Mouse (Mus musculus) intestine, embryonic 16.5 days (tissue): ENCODE results near the gene Ctnna3. TPM values are rescaled to one million over a fixed set of nuclear protein-coding genes. Genes with fewer than 3 reads are reported as not detected.

Source experiments
- ATAC-seq: fragments of 200-750 bp; cut with Nextera tagmentation; 2 replicates; pipeline ENCODE4 v1.8.0; 2017; ENCODE audit warnings: moderate TSS enrichment, moderate library complexity
- H3K27ac ChIP-seq: fragments of 300-500 bp; sonication (generic); 2 replicates; pipeline ENCODE4 v1.5.1; 2014; ENCODE audit warnings: mild to moderate bottlenecking, low read length
- H3K27me3 ChIP-seq: fragments of 300-500 bp; sonication (generic); replicated peaks from 2 replicates; pipeline ENCODE4 v1.6.1; 2014; ENCODE audit warnings: low read length, control low read depth, mixed read lengths; ENCODE audit not compliant: control insufficient read depth, insufficient read depth
- H3K36me3 ChIP-seq: fragments of 300-500 bp; sonication (generic); 2 replicates; pipeline ENCODE4 v1.6.1; 2014; ENCODE audit warnings: low read length, control low read depth; ENCODE audit not compliant: control insufficient read depth, insufficient read depth
- H3K4me1 ChIP-seq: fragments of 300-500 bp; sonication (generic); 2 replicates; pipeline ENCODE4 v1.6.1; 2014; ENCODE audit warnings: low read length, control low read depth, mixed read lengths; ENCODE audit not compliant: control insufficient read depth, insufficient read depth
- H3K4me2 ChIP-seq: fragments of 300-500 bp; sonication (generic); 2 replicates; pipeline ENCODE4 v1.6.1; 2014; ENCODE audit warnings: low read depth, low read length, control low read depth
- H3K4me3 ChIP-seq: fragments of 300-500 bp; sonication (generic); 2 replicates; pipeline ENCODE4 v1.5.1; 2014; ENCODE audit warnings: mild to moderate bottlenecking, low read length
- H3K9ac ChIP-seq: fragments of 300-500 bp; sonication (generic); 2 replicates; pipeline ENCODE4 v1.6.1; 2014; ENCODE audit warnings: low read depth, low read length
- H3K9me3 ChIP-seq: fragments of 300-500 bp; sonication (generic); 2 replicates; pipeline ENCODE4 v1.6.1; 2016; ENCODE audit warnings: low read length, control low read depth; ENCODE audit not compliant: control insufficient read depth
- WGBS: fragments of 180-500 bp; shearing (Covaris S2); extraction: QIAGEN DNeasy Blood & Tissue Kit; methylation state at CpG from one replicate; pipeline ENCODE4 v1.1.7; 2014; 5-methylcytosine and 5-hydroxymethylcytosine counted together
- polyA plus RNA-seq: library from polyadenylated mRNA; unstranded; fragments of >200 nt; fragmentation: Nextera tagmentation; extraction: Ambion mirVana; gene quantifications from 2 replicates; pipeline ENCODE4 v1.2.1, GENCODE M21; 2015

Gene Ctnna3
- polyA plus RNA-seq, 1 experiment from 2014 or later = 0.89 TPM

DNA sequence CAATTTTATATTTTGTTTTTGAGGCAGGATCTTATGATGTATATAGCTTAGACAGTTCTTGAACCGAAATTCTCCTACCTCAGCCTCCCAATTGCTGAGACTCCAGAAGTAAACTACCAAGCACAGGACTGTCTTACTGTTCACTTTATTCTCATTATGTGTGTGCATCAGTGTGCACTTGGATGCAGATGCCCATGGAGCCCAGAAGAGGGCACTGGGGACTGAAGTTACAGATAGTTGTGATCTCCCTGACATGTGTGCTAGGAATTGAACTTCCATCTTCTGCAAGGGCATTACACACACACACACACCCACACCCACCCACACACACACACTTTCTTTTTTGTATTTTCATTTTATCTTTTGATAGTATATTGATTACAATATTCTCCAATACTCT lies 666.6 kb downstream of the Ctnna3 start:
- Histone ChIP-seq H3K4me2 (no peak overlapping the region), H3K27ac (no peak overlapping the region), H3K4me3 (no peak overlapping the region), H3K36me3 (no peaks in the 10 kb centered on the region), H3K27me3 (no peaks in the 10 kb centered on the region), H3K9ac (no peak overlapping the region), H3K4me1 (no peaks in the 10 kb centered on the region), H3K9me3 (no peaks in the 10 kb centered on the region)
- ATAC-seq = no peak
- 92% methylated on average over 1 of the region's 1 CpGs for WGBS

DNA sequence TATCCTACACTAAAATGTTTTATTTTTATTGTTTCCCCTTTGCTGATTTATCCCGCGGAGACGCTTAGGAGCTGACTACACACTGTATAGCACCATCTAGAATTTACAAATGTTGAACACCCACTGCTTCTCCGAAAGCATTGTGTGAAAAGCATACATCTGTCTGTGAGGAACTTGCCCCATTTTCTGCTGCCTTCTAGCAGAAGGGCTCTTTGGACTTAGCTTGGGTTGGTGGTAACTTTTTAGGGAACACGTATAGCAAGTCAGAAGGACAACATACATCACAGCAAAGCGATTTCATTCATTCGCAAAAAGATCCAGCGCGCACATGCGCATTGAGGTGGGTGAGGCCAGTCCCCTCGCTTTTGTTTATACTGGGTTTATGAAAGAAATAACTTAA lies 685.3 kb downstream of the Ctnna3 start:
- Histone ChIP-seq H3K36me3 (no peaks in the 10 kb centered on the region), H3K4me2 (no peak overlapping the region), H3K4me3 (no peak overlapping the region), H3K9ac (no peak overlapping the region), H3K27me3 (no peaks in the 10 kb centered on the region), H3K4me1 (no peaks in the 10 kb centered on the region), H3K9me3 (no peaks in the 10 kb centered on the region), H3K27ac (no peak overlapping the region)
- no peak for ATAC-seq
- WGBS = 92% methylated on average over 11 of the region's 11 CpGs

DNA sequence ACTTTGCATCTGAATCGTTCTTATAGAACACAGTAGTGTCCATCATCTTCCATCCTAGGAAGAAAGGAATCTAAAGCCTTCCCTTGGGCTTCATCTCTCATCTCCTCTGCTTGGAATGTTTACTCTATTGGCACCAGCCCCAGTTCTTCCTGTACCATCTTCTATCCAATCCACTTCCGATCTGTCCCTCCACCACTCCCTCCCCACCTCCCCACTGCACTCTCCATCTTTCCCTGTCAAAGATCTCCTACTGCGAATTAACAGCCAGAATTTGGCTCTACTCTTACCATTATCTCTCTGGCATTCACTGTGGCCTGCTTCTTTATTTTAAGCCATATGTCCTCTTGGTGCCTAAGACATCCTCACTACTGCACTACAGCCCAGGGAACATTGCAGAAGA lies 688.9 kb downstream of the Ctnna3 start:
- no peaks in the 10 kb centered on the region for H3K36me3 ChIP-seq
- no peaks in the 10 kb centered on the region for H3K27me3 ChIP-seq
- H3K4me1 ChIP-seq = no peaks in the 10 kb centered on the region
- no peak overlapping the region for H3K27ac ChIP-seq
- no peak overlapping the region for H3K9ac ChIP-seq
- H3K9me3 ChIP-seq = no peaks in the 10 kb centered on the region
- no peak for ATAC-seq
- WGBS = 67% methylated on average over 3 of the region's 3 CpGs
- no peak overlapping the region for H3K4me2 ChIP-seq
- H3K4me3 ChIP-seq = no peak overlapping the region

DNA sequence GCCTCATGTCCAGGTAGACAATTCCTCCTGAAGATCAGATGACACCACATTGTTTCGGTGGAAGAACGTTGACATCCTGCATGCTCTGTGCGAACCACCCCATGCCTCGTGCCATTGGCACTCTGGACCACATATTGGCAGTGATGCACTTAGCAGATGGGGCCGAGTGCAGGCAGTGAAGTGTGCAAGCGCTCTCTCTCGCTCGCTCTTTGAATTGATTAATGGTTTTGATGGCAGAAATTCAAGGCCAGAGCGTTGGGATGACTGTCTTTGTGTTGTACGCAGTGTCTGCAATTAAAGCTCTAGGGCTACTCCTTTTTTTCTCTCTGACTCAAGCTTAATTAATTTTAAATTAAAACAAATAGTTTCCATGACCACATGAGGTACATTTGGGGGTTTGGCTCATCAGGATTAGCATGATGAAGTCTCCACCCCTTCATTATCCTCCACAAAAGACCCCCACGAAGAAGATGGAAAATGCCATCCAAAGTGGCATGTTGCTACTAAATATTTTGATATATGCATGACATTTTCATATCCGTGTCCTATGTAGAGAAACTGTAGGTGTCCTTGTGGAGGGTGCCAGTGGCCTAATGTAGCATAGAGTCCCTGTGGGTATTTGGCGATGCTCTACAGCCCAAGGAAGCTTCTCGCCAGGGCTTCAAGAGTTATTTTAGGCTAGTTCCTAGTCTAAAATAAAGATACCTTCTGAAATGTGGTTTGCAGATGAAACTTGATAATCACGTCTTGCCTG lies 700.7 kb downstream of the Ctnna3 start:
- WGBS = 77% methylated on average over 15 of the region's 15 CpGs
- Histone ChIP-seq H3K4me3 (no peak overlapping the region), H3K27me3 (no peaks in the 10 kb centered on the region), H3K4me2 (no peak overlapping the region), H3K9me3 (no peaks in the 10 kb centered on the region), H3K9ac (no peak overlapping the region), H3K36me3 (no peaks in the 10 kb centered on the region), H3K27ac (no peak overlapping the region), H3K4me1 (no peaks in the 10 kb centered on the region)
- no peak for ATAC-seq

DNA sequence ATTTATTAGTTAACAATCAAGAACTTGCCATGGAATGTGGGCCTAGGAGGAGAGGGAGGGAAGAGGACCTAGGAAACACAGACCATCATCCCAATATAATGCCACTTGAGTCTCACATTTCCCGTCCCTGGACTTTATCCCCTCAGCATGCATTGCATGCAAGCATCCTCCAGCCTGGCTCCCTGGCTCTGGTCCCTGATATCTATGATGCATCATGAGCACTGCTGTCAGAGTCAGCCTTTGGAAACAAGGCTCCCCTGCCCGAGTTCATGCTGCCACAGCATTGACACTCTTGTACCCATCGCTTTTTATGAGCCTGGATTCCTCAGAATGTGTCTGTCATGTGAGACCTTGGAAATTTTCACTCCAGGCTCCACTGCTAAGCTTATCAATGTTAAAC lies 703.6 kb downstream of the Ctnna3 start:
- no peak overlapping the region for H3K4me2 ChIP-seq
- no peak overlapping the region for H3K4me3 ChIP-seq
- H3K9ac ChIP-seq = no peak overlapping the region
- no peaks in the 10 kb centered on the region for H3K9me3 ChIP-seq
- H3K36me3 ChIP-seq = no peaks in the 10 kb centered on the region
- no peaks in the 10 kb centered on the region for H3K4me1 ChIP-seq
- no peak overlapping the region for H3K27ac ChIP-seq
- ATAC-seq = no peak
- H3K27me3 ChIP-seq = no peaks in the 10 kb centered on the region
- 69% methylated on average over 3 of the region's 3 CpGs for WGBS

DNA sequence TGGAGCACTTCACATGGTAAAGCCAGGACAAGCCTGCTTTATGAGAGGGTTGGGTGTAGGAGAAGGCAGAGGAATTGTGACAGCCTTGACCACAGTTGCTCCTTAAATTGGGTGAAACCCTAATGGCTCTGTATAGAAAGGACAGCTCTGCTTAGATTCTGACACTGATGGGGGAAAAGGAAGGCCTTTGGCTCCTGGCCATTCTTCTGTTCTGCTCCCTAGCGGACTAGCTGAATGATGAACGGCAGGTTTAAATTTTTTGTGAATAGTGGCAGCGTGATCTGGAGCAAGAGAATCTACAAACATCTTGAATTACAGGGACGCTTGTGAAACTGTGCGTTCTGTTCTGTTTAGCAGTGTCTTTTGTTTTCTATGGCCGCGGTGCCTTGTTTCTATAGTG lies 705.6 kb downstream of the Ctnna3 start:
- H3K27ac ChIP-seq = no peak overlapping the region
- no peaks in the 10 kb centered on the region for H3K4me1 ChIP-seq
- H3K4me3 ChIP-seq = no peak overlapping the region
- 41% methylated on average over 7 of the region's 7 CpGs for WGBS
- no peaks in the 10 kb centered on the region for H3K9me3 ChIP-seq
- peak overlapping the region; percentile 3; the same call in 1 of the 2 replicates for H3K4me2 ChIP-seq
- no peak for ATAC-seq
- H3K27me3 ChIP-seq = no peaks in the 10 kb centered on the region
- no peak overlapping the region for H3K9ac ChIP-seq
- H3K36me3 ChIP-seq = no peaks in the 10 kb centered on the region

DNA sequence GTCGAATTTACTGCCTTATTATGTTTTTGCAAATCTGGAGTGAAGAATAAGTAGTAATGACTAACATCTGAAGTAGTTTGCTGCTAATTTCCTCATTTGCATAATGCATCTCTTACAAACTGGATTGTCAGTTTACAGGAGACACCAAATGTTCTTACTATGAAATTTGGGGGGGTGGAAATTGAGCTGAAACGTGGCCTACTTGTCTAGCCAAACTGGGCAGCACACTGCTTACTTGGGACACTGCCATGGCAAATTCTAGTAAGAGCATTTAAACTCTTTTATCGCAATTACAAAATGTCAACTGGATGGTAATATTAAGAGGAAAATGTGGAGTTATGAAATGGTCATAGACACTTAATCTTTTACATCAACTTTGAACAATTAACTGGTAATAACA lies 716.6 kb downstream of the Ctnna3 start:
- Histone ChIP-seq H3K27me3 (no peaks in the 10 kb centered on the region), H3K4me1 (no peaks in the 10 kb centered on the region), H3K36me3 (no peaks in the 10 kb centered on the region), H3K9ac (no peak overlapping the region), H3K4me3 (no peak overlapping the region), H3K9me3 (no peaks in the 10 kb centered on the region), H3K27ac (no peak overlapping the region), H3K4me2 (no peak overlapping the region)
- no peak for ATAC-seq
- 81% methylated on average over 3 of the region's 3 CpGs for WGBS

DNA sequence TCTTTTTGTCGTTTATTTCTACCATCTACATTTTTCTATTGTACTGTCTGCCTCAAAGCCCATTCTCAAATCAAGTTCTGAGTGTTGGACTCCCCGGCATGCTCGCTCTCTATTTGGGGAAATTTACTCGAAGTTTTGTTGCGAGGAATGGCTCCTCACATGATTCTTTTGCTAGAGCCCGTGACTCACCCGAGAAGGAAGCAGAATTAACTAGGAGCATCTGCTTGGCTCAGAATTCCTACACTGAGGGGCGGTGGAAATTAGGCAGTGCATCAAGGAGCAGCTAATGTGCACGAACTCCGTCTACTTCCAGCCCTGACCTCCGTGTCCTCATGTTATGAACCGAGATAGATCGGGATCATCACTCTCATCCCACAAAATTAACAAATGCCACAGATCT lies 751.8 kb downstream of the Ctnna3 start:
- Histone ChIP-seq H3K4me2 (no peak overlapping the region), H3K4me1 (no peaks in the 10 kb centered on the region), H3K27ac (no peak overlapping the region), H3K9me3 (no peaks in the 10 kb centered on the region), H3K36me3 (no peaks in the 10 kb centered on the region), H3K9ac (no peak overlapping the region), H3K27me3 (no peaks in the 10 kb centered on the region), H3K4me3 (no peak overlapping the region)
- 92% methylated on average over 13 of the region's 13 CpGs for WGBS
- no peak for ATAC-seq

DNA sequence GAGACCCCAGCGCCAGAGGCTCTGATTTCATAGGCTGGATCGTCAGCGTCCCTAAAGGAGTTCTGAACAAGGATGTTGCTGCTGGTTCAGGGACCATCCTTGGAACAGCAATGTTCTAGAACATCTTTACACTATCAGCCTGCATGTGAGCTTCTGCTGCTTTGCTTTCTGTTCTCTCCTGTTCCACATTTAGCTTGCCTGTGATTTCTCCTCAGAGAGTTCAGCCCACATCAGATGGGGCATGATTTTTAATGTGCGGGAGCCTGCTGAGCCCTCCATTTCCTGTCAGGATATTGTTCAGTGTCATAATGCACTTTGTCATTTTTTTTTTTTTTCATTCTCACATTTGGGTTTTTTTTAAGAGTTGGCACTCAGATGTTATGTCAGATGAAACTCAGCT lies 752.8 kb downstream of the Ctnna3 start:
- Histone ChIP-seq H3K27me3 (no peaks in the 10 kb centered on the region), H3K4me1 (no peaks in the 10 kb centered on the region), H3K9me3 (no peaks in the 10 kb centered on the region), H3K36me3 (no peaks in the 10 kb centered on the region), H3K27ac (no peak overlapping the region), H3K4me2 (no peak overlapping the region), H3K4me3 (no peak overlapping the region), H3K9ac (no peak overlapping the region)
- ATAC-seq = no peak
- WGBS = 93% methylated on average over 4 of the region's 4 CpGs

DNA sequence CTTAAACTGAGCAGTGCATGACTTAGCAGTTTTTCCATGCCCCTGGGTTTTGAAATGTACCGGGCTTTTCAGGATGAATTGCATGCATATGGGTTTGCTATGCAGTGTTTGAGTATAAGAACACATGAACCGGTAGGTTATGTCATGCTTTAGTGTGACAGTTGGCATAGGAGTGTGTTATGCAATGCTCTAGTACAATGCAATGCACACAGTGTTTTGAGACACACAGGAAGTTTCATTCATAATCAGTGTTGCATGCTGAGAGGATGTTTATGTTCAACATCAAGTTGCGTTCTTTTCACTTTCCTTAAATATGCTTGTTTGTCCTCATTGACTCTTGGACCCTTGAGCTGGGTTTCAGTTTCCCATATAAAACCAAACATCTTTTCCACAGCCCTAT lies 758.1 kb downstream of the Ctnna3 start:
- no peaks in the 10 kb centered on the region for H3K9me3 ChIP-seq
- no peak overlapping the region for H3K27ac ChIP-seq
- no peak overlapping the region for H3K4me2 ChIP-seq
- ATAC-seq = no peak
- no peaks in the 10 kb centered on the region for H3K27me3 ChIP-seq
- H3K36me3 ChIP-seq = no peaks in the 10 kb centered on the region
- H3K4me1 ChIP-seq = no peaks in the 10 kb centered on the region
- no peak overlapping the region for H3K9ac ChIP-seq
- 76% methylated on average over 3 of the region's 3 CpGs for WGBS
- no peak overlapping the region for H3K4me3 ChIP-seq
